Mouse (Mus musculus): ENCODE measurements around the gene Grk2. TPM values are rescaled to one million over a fixed set of nuclear protein-coding genes. Genes with fewer than 3 reads are reported as not detected.
A peak's percentile ranks its signal among the peaks of the same experiment; 100 is the strongest.
"Not testable (repeated sequence)": the region's sequence is repeated elsewhere in the genome, so short reads cannot be mapped to it uniquely, and the experiment has no call there.

Grk2 gene
- polyA plus RNA-seq, 1 experiment from 2014 or later, result 9.4 TPM

DNA sequence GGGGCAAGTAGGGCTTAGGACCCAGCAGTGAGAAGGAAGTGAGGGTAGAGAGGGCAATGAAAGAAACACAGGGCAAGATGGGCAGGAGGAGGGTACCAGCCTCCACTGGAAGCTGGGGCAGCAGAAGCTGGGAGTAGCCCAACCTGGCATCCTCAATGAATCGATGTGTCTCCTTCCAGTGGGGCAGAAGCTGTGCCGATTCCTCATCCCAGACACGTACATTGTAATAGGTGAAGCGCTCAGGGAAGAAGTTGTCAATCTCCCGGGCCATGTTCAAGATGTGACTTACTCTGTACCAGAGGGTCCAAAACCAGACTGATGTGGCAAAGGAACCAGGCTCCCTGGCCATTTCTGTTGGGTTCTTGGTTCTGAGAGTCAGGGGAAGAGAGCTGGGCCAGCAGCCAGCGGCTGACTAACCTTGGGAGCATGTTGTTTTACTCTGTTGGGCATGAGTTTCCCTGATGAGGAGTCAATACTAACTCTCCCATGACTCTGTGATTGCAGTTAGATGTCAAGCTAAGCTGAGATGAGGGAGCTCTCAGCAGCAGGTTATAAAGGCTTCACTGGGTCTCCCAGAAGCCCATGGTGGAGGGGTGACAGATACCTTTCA is 41.7 kb downstream of the Grk2 start:
- Histone ChIP-seq H3K36me3 (no peaks in the 10 kb centered on the region), H3K4me2 (no peak overlapping the region), H3K4me1 (peaks cover 13% of the 10 kb centered on the region), H3K4me3 (no peak overlapping the region), H3K27me3 (replicated peaks) (peaks cover 51% of the 10 kb centered on the region), H3K9ac (no peak overlapping the region), H3K27ac (replicated peaks) (no peak overlapping the region), H3K9me3 (no peaks in the 10 kb centered on the region)
- ATAC-seq (ENCODE audit: extremely low read depth, insufficient number of reproducible peaks, low FRiP score, low TSS enrichment), result no peak
- WGBS, result 89% methylated on average over 6 of the region's 6 CpGs

DNA sequence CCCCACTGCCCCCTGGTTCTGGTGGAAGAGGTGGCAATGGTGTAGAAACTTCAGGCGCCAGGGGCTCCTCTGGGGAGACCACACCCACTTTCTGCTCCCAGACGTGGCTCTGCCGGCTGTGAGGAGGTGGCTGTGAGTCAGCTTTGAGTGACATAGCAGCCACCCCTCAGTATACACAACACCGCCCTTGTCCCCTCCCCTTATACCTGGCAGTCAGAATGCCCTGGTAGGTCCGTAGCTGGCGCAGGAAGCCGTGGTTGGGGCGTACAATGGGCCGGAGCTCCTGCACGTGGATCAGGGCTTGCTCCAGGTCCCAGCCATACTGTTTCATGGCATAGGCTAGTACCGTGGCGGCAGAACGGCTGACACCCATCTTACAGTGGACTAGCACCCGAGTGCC is 42.3 kb downstream of the Grk2 start:
- ATAC-seq (ENCODE audit: extremely low read depth, insufficient number of reproducible peaks, low FRiP score, low TSS enrichment), result no peak
- WGBS, result 64% methylated on average over 14 of the region's 14 CpGs

DNA sequence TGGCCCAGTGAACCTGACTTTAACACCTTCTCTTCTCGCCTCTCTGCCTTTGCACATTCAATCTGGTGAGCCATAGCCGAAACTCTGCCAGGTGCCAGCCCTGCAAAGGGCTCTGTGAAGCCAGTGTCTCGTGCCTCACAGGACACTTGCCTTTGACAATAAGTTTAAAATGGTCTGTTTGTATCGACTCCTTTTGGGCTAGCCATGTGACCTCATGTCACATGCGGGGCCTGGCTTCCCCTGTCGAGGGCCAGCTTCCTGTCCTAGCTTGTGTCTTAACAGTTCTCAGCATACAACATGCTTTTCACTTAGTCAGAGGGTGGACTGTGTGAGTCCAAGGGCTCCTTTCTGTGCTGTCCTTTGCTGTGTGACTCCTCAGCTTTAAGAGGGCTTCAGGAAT is 43.3 kb downstream of the Grk2 start:
- H3K4me1 ChIP-seq, result peaks cover 5% of the 10 kb centered on the region; the same call in 1 of the 2 replicates
- H3K4me2 ChIP-seq, result no peak overlapping the region
- H3K27ac ChIP-seq (replicated peaks), result no peak overlapping the region
- H3K36me3 ChIP-seq, result no peaks in the 10 kb centered on the region
- H3K9me3 ChIP-seq, result no peaks in the 10 kb centered on the region
- no peak overlapping the region for H3K4me3 ChIP-seq
- WGBS, result 64% methylated on average over 6 of the region's 6 CpGs
- H3K27me3 ChIP-seq (replicated peaks), result peaks cover 35% of the 10 kb centered on the region
- H3K9ac ChIP-seq, result no peak overlapping the region
- no peak for ATAC-seq (ENCODE audit: extremely low read depth, insufficient number of reproducible peaks, low FRiP score, low TSS enrichment)

More for the DNA sequence above, 42.3 kb downstream of the Grk2 start:
- no peaks in the 10 kb centered on the region for H3K36me3 ChIP-seq
- no peak overlapping the region for H3K9ac ChIP-seq
- H3K4me1 ChIP-seq, result peaks cover 9% of the 10 kb centered on the region
- H3K27me3 ChIP-seq (replicated peaks), result peaks cover 45% of the 10 kb centered on the region
- H3K4me3 ChIP-seq, result no peak overlapping the region
- no peak overlapping the region for H3K4me2 ChIP-seq
- H3K9me3 ChIP-seq, result no peaks in the 10 kb centered on the region
- no peak overlapping the region for H3K27ac ChIP-seq (replicated peaks)

DNA sequence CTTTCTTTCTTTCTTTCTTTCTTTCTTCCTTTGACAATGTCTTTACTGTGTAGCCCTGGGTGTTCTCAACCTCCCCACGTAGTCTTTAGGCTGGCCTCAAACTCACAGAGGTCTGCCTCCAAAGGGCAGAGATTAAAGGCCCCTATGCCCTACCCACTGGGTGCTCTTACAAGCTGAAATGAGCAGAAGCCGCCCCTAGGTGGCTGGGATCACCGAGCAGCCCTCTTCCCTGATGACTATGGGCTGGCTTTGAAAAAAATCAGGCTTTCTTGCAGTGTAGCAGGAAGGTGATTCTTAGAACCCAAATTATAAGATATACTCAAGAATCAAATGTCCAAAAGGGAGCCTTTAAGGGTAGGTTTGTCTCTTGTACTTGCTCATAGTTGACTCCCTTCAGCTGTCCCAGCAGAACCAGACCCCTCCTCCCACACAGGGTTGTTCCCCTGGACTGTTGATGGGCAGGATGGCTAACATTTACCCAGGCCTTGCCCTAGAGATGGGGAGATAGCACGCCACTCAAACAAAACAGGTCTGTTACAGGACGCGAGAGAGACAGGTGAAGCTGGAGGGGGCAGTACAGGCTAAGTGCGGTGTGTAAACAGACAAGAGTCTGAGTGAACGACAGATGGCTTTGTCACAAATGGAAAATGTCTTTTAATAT is 44.9 kb downstream of the Grk2 start:
- H3K4me3 ChIP-seq, result no peak overlapping the region

DNA sequence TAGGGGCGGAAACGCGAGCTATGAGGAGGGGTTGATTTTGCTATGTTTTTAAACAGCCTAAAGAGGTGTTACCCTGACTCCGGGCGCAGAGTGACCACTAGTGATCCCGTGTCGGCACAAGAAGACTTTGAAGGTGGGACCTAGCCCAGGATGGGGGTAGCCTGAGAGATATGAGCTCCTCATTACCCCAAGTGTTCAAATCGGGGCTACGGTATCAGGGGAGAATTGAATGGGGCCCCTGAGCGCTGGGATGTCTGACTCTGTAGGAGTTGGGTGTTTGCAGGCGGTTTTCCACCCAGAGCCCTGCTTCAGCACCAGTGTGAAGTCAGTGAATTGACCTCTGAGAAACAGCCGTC is 48.1 kb downstream of the Grk2 start:
- no peak for ATAC-seq (ENCODE audit: extremely low read depth, insufficient number of reproducible peaks, low FRiP score, low TSS enrichment)
- Histone ChIP-seq H3K27ac (replicated peaks) (no peak overlapping the region), H3K4me2 (peak overlapping the region; percentile 97), H3K4me1 (peaks cover 16% of the 10 kb centered on the region), H3K27me3 (replicated peaks) (0 out of 2 replicates have a peak, but pooled peaks cover 3% of the 10 kb centered on the region), H3K36me3 (no peaks in the 10 kb centered on the region), H3K4me3 (peak overlapping the region; percentile 76), H3K9me3 (no peaks in the 10 kb centered on the region), H3K9ac (peak overlapping the region; percentile 77)
- 21% methylated on average over 12 of the region's 12 CpGs for WGBS

More for the DNA sequence above, 44.9 kb downstream of the Grk2 start:
- peaks cover 9% of the 10 kb centered on the region for H3K4me1 ChIP-seq
- H3K9me3 ChIP-seq, result no peaks in the 10 kb centered on the region
- 58% methylated on average over 8 of the region's 8 CpGs for WGBS
- no peak overlapping the region for H3K9ac ChIP-seq
- peaks cover 24% of the 10 kb centered on the region for H3K27me3 ChIP-seq (replicated peaks)
- no peak overlapping the region for H3K27ac ChIP-seq (replicated peaks)
- H3K36me3 ChIP-seq, result no peaks in the 10 kb centered on the region
- H3K4me2 ChIP-seq, result no peak overlapping the region
- no peak for ATAC-seq (ENCODE audit: extremely low read depth, insufficient number of reproducible peaks, low FRiP score, low TSS enrichment)

DNA sequence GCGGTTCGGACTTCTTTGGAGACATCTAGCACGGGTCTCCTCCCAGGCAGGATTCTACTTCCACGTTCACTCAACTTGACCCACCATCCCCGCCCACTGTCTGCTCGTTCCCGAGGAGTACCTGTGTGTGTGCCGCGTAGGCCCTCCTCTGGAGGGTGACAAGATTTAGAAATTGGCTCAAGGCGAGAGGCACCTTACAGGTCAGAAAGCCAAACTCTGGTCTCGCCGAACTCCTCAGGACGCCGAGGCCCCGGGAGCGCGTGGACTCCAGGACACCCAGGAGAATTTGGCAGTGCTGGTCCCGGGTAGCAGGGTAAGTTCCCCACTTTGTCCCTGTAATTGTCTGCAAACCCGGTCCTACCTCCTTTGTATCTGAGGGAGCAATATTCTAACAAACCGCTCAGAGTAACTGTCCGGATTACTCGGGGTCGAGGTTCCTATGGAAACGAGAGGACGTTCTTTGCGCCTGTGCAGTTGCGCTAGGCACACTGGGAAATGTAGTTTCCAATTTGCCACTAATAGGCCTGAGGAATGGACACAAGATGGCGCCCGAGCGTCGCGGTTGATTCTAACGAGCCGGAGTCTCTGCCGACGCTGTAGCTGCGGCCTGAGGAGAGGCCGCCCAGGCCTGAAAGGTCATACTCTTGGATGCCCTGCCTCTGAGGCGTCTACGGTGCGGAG is 48.7 kb downstream of the Grk2 start:
- peak; percentile 81 for ATAC-seq (ENCODE audit: extremely low read depth, insufficient number of reproducible peaks, low FRiP score, low TSS enrichment)
- Histone ChIP-seq H3K4me2 (peak overlapping the region; percentile 97), H3K27ac (replicated peaks) (no peak overlapping the region), H3K4me1 (peaks cover 16% of the 10 kb centered on the region), H3K27me3 (replicated peaks) (0 out of 2 replicates have a peak, but pooled peaks cover 3% of the 10 kb centered on the region), H3K36me3 (no peaks in the 10 kb centered on the region), H3K4me3 (peak overlapping the region; percentile 76), H3K9me3 (no peaks in the 10 kb centered on the region), H3K9ac (peak overlapping the region; percentile 84)
- 2% methylated on average over 41 of the region's 41 CpGs for WGBS

DNA sequence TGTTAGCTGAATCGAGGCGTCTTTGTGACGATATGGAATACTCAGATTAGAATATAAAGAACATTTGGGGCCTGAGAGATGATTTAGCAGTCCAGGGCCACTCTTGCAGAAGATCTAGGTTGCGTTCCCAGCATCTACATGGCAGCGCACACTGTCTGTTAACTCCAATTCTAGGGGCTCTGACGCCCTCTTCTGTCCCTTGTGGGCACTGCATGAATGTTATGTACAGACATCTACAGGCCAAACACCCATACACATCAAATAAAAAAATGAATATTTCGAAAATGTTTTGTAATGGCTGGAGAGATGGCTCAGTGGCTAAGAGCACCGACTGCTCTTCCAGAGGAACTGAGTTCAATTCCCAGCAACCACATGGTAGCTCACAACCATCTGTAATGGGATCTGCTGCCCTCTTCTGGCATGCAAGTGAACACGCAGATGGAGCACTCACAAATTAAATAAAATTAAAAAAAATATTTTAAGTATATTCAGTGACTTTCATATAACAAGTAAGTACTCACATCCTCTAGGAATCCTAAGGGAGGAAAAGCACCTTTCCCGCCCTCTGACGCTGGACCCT is 50.3 kb downstream of the Grk2 start:
- Histone ChIP-seq H3K4me2 (no peak overlapping the region), H3K27ac (replicated peaks) (no peak overlapping the region), H3K36me3 (no peaks in the 10 kb centered on the region), H3K27me3 (replicated peaks) (no peaks in the 10 kb centered on the region), H3K4me1 (peaks cover 16% of the 10 kb centered on the region), H3K4me3 (no peak overlapping the region), H3K9ac (no peak overlapping the region), H3K9me3 (no peaks in the 10 kb centered on the region)
- WGBS, result 68% methylated on average over 11 of the region's 11 CpGs
- ATAC-seq (ENCODE audit: extremely low read depth, insufficient number of reproducible peaks, low FRiP score, low TSS enrichment), result no peak

DNA sequence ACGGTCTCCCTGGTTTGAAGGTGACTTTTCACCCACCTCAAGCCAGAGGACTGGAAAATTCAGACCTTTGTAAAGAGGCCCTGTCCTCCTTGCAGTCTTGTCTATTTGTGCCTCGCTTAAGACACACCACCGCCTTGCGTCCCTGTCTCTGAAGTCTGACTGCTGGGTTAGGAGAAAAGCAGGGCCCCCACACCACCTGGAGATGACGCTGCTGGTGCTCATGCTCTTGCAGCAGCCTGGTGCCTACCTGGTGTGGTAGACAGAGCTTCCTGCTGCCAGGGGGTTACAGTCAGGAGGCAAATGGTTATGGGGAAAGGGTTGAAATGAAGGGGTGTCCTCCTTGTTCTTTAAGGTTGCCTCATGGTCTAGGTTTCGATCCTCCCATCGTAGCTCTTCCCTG is 51.8 kb downstream of the Grk2 start:
- Histone ChIP-seq H3K4me2 (no peak overlapping the region), H3K36me3 (no peaks in the 10 kb centered on the region), H3K27me3 (replicated peaks) (0 out of 2 replicates have a peak, but pooled peaks cover 3% of the 10 kb centered on the region), H3K4me3 (no peak overlapping the region), H3K27ac (replicated peaks) (no peak overlapping the region), H3K9ac (no peak overlapping the region), H3K9me3 (no peaks in the 10 kb centered on the region), H3K4me1 (peaks cover 16% of the 10 kb centered on the region)
- 73% methylated on average over 7 of the region's 7 CpGs for WGBS
- ATAC-seq (ENCODE audit: extremely low read depth, insufficient number of reproducible peaks, low FRiP score, low TSS enrichment), result no peak

DNA sequence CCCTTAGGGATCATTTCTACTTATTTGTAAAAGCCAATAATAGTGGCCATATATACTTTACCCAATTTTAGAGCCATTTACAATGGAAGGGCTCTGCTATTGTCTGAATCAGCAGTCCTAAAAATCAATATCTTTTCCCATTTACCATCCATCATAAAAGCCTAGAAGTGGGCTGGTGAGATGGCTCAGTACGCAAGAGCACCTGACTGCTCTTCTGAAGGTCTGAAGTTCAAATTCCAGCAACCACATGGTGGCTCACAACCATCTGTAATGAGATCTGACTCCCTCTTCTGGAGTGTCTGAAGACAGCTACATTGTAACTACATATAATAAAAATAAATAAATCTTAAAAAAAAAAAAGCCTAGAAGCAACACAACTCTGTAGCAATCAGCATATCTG is 57.3 kb downstream of the Grk2 start:
- not testable (repeated sequence) for ATAC-seq (ENCODE audit: extremely low read depth, insufficient number of reproducible peaks, low FRiP score, low TSS enrichment)

DNA sequence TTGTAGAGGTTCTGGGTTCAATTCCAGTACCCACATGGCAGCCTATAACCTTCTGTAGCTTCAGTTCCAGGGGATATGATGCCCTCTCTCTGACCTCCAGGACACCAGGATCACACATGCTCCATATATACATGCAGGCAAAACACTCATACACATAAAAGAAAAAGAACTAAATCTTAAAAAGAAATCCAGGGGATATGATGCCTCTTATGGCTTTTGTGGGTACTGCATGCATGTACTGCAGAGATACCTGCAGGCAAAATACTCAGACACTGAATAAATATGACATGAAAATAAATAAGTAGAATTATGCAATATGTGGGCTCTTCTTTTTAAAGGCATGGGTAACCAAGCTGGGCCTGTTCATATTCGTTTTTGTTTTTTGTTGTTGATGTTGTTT is 59.0 kb downstream of the Grk2 start:
- 51% methylated on average over 1 of the region's 1 CpGs for WGBS
- Histone ChIP-seq H3K27me3 (replicated peaks) (0 out of 2 replicates have a peak, but pooled peaks cover 3% of the 10 kb centered on the region), H3K9ac (no peak overlapping the region)

More for the DNA sequence above, 57.3 kb downstream of the Grk2 start:
- not testable (repeated sequence) for H3K4me1 ChIP-seq; H3K36me3 ChIP-seq; H3K27ac ChIP-seq (replicated peaks); H3K9ac ChIP-seq; H3K4me2 ChIP-seq; H3K27me3 ChIP-seq (replicated peaks); H3K4me3 ChIP-seq; H3K9me3 ChIP-seq
- WGBS, result 58% methylated on average over 1 of the region's 1 CpGs

DNA sequence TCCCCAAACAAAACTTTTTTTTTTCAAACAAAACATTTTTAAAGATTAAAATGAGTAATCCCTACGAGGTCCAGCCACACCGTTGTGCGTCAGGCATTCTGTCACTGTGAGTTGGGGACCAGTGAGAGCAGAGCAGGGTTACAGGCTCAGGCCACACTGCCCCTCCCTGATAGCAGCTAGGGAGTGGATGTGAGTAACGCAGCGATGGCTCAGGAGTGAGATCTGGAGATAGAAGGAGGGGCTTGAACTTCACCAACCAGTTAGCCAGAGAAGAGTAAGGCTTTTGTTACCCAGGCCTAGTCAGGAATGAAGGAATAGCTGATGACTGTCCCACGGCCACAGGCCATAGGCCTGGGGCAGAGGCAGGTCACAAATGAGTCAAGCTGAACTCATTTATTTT is 61.2 kb downstream of the Grk2 start:
- Histone ChIP-seq H3K4me3 (no peak overlapping the region), H3K36me3 (no peaks in the 10 kb centered on the region), H3K9ac (no peak overlapping the region), H3K4me2 (no peak overlapping the region), H3K4me1 (no peaks in the 10 kb centered on the region), H3K27ac (replicated peaks) (no peak overlapping the region), H3K27me3 (replicated peaks) (no peaks in the 10 kb centered on the region), H3K9me3 (0 out of 2 replicates have a peak, but pooled peaks cover 2% of the 10 kb centered on the region)
- WGBS, result 71% methylated on average over 6 of the region's 6 CpGs
- ATAC-seq (ENCODE audit: extremely low read depth, insufficient number of reproducible peaks, low FRiP score, low TSS enrichment), result no peak

More for the DNA sequence above, 59.0 kb downstream of the Grk2 start:
- no peak overlapping the region for H3K4me2 ChIP-seq
- H3K4me3 ChIP-seq, result no peak overlapping the region
- H3K4me1 ChIP-seq, result no peaks in the 10 kb centered on the region
- no peaks in the 10 kb centered on the region for H3K36me3 ChIP-seq
- H3K27ac ChIP-seq (replicated peaks), result no peak overlapping the region
- 0 out of 2 replicates have a peak, but pooled peaks cover 2% of the 10 kb centered on the region for H3K9me3 ChIP-seq
- no peak for ATAC-seq (ENCODE audit: extremely low read depth, insufficient number of reproducible peaks, low FRiP score, low TSS enrichment)

All from heart, embryonic 13.5 days (tissue).